Mouse (Mus musculus) thymus, adult 2 months (tissue): Measurements from ENCODE around the gene Tmem164. TPM values are rescaled to one million over a fixed set of nuclear protein-coding genes. Genes with fewer than 3 reads are reported as not detected.

Experiments
- DNase-seq: peaks from one replicate; pipeline ENCODE4 v3.0.0; 2021
- H3K27ac ChIP-seq: fragments of 200-500 bp; 2 replicates; pipeline ENCODE4 v1.5.1; 2012; ENCODE audit warnings: low read length, control low read depth; ENCODE audit not compliant: control insufficient read depth, insufficient read depth
- H3K27me3 ChIP-seq: fragments of 200-500 bp; 2 replicates; pipeline ENCODE4 v1.6.1; 2012; ENCODE audit warnings: mild to moderate bottlenecking, low read length, moderate library complexity, mixed read lengths; ENCODE audit not compliant: control insufficient read depth, insufficient read depth
- H3K36me3 ChIP-seq: fragments of 200-500 bp; 2 replicates; pipeline ENCODE4 v1.6.1; 2012; ENCODE audit warnings: mild to moderate bottlenecking, low read length, moderate library complexity; ENCODE audit not compliant: control insufficient read depth, insufficient read depth
- H3K4me1 ChIP-seq: fragments of 200-500 bp; replicated peaks from 2 replicates; pipeline ENCODE4 v1.6.1; 2012; ENCODE audit warnings: low read length; ENCODE audit not compliant: control insufficient read depth, insufficient read depth
- H3K4me3 ChIP-seq: fragments of 200-500 bp; 2 replicates; pipeline ENCODE4 v1.5.1; 2012; ENCODE audit warnings: mild to moderate bottlenecking, low read length, control low read depth, moderate library complexity; ENCODE audit not compliant: control insufficient read depth, insufficient read depth
- CTCF ChIP-seq: fragments of 200-500 bp; IDR thresholded peaks from 2 replicates; pipeline ENCODE4 v1.5.1; 2012; ENCODE audit warnings: mild to moderate bottlenecking, control low read depth, low read length, moderate library complexity, borderline replicate concordance; ENCODE audit not compliant: control insufficient read depth, poor library complexity, insufficient read depth; ENCODE audit errors: extremely low read depth
- POLR2A ChIP-seq: fragments of 200-500 bp; IDR thresholded peaks from 2 replicates; pipeline ENCODE4 v1.6.1; 2012; ENCODE audit warnings: mild to moderate bottlenecking, low read length, control low read depth, moderate library complexity; ENCODE audit not compliant: control insufficient read depth, poor library complexity, insufficient read depth; ENCODE audit errors: extremely low read depth
- whole genome bisulfite sequencing: fragments of 180-500 bp; shearing (Covaris S2); methylation state at CpG from one replicate; pipeline ENCODE4 v1.1.7; 2018; 5-methylcytosine and 5-hydroxymethylcytosine counted together
- polyA plus RNA-seq: library from polyadenylated mRNA; depleted of rRNA; stranded (reverse); fragments of >200 nt; gene quantifications from 2 replicates; pipeline ENCODE4 v1.2.3, GENCODE M21; 2012

Tmem164 gene
- polyA plus RNA-seq, 1 experiment: 44.6 TPM

DNA sequence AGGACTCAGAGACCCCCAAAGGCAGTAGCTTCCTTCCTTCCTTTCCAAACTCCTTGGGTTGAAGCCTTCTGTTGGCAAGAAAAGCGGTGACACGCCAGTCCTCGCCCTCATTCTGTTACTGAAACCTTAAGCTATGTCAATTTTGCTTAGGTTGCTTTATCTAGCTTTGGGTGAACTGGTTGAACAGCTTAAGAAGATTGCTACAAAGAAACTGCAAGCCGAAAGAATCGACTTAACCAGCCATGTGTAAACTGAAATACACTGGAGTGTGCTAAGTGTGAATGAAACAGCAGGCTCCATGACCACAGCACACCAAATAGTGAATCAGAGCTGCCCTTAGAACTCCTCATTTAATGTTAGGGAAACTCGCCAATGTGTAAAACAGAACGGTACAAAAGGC lies 204.8 kb downstream of the Tmem164 start:
- H3K27me3 ChIP-seq: no peaks in the 10 kb centered on the region
- H3K36me3 ChIP-seq: no peaks in the 10 kb centered on the region
- no peak for DNase-seq
- no peaks in the 10 kb centered on the region for H3K4me1 ChIP-seq
- H3K4me3 ChIP-seq: no peak overlapping the region
- no peak overlapping the region for H3K27ac ChIP-seq
- 96% methylated on average over 7 of the region's 7 CpGs for WGBS
- TF ChIP-seq CTCF (no peak), POLR2A (no peak)
